Mouse (Mus musculus): ENCODE measurements around the gene Arhgef12. TPM values are rescaled to one million over a fixed set of nuclear protein-coding genes. Genes with fewer than 3 reads are reported as not detected.
"Not testable (repeated sequence)": the region's sequence is repeated elsewhere in the genome, so short reads cannot be mapped to it uniquely, and the experiment has no call there.

Arhgef12 gene
- total RNA-seq, 1 experiment from 2014 or later: 6.4 TPM

DNA sequence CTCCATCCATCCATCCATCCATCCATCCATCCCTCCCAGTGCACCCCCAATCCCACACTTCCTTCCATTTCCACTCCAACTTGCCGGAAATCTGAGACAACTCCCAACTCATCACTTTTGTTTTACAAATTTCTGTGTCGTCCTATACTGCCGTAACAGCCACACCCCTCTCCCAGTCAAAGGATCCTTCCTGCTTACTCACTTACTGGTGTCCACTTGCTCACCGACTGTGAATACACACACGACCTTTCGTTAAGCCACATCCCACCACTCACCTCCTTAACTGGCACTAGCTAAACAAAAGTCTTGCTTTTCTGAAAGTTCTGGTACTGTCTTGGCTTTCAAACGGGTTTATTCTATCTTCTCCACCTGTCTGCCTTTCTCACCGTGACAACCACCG is 87.4 kb downstream of the Arhgef12 start:
- no peak for ATAC-seq (ENCODE audit: extremely low read depth, insufficient number of reproducible peaks, low FRiP score, poor library complexity, severe bottlenecking)

DNA sequence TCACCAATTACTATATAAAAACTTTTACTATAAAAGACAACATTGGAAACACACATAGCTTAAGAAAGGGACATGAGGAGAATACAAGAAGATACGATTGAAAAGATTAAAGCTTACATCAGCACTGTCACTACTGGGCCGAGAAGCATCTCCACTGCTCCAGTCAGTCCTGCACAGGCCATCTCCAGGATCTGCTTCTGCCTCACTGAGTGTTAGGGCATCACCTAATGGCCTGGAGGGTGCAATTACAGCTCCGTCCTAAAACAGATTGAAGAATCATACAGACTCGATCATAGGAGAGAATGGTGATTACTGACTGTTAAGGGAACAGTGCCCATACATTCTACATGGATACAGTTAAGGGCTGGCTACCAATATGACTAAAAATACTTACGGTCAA is 91.3 kb downstream of the Arhgef12 start:
- no peak for ATAC-seq (ENCODE audit: extremely low read depth, insufficient number of reproducible peaks, low FRiP score, poor library complexity, severe bottlenecking)

DNA sequence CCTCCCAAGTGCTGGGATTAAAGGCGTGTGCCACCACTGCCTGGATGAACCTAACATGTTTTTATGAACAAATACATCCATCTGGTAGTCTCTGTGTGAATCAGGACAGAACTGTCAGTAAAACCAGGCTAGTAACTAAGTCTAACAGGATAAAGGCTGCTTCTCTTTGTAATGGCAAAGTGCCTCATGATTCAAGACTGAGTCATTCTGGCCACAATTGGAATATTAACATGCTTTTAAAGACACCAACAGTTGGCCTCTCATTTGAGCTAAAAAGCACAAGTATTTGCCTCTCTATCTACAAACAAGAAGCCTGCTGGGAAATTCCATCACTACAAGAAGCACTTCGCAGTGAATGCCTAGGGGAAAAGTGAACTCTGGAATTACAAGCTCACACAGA is 91.7 kb downstream of the Arhgef12 start:
- no peak for ATAC-seq (ENCODE audit: extremely low read depth, insufficient number of reproducible peaks, low FRiP score, poor library complexity, severe bottlenecking)

DNA sequence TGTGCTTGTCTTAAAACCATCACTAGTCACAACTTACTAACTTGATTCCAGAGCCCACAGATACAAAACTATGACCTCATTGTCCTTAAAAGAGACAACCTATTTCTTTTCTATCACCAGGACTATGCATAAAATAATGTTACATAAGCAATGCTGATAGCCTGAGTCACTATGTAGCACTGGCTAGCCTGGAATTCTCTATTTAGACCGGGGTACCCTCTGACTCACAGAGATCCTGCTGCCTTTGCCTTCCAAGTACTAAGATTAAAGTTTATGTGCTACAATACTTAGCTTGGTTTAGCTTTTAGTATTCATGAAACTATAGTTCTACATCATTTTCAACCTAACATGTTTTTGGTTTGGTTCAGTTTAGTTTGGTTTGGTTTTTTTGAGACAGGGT is 92.2 kb downstream of the Arhgef12 start:
- ATAC-seq (ENCODE audit: extremely low read depth, insufficient number of reproducible peaks, low FRiP score, poor library complexity, severe bottlenecking): no peak

DNA sequence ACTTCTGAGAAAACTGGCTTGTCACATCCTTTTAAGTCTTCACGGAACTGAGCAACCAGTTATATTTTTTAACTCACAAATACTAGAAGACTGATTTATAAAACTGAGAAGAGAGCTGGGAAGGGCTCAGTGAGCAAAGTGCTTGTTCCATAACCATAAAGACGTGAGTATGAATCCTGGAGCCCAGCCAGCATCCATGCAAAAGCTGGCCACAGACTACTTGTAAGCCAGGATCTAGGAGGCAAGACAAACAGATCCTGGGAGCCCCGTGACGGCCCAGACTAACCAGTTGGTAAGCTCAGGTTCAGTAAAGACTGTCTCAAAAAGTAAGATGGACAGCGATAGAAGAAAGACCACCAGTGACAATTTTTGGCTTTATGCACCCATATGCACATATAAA is 94.5 kb downstream of the Arhgef12 start:
- no peak for ATAC-seq (ENCODE audit: extremely low read depth, insufficient number of reproducible peaks, low FRiP score, poor library complexity, severe bottlenecking)

DNA sequence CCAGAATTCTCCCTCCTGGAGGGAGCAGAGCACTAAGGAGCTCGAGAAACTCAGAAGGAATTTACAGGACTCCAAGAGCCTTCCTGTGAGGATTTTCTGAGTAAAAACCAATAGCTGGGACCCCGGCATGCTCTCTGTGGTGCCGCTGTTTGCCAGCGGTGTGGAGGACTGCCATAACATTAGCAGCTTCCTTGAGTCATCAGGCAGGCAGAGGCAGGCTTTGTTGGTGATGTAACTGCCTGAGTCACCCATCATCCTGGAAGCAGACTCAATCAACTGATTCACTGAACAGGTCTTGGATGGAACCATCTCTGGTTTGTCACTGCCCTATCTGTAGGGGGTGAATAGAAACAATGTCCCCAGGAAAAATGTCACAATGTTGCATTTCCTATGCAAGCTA is 96.0 kb downstream of the Arhgef12 start:
- no peak for ATAC-seq (ENCODE audit: extremely low read depth, insufficient number of reproducible peaks, low FRiP score, poor library complexity, severe bottlenecking)

DNA sequence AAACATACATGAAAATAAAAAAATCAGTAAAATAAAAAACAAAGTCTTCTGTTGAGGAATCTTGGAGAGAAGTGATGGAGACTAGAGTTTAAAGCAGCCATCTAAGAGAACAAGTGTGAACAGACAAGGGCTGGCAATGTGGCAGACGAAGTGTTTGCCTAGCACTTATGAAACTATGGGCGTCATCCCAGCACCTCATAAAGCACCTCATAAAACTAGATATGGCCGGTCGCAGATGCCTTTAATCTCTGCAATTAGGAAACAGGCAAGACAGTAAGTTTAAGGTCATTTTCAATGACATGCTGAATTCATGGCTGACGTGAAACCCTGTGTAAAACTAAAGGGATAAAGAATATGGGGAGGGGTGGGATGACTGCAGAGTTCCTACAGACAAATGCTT is 103.2 kb downstream of the Arhgef12 start:
- no peak for ATAC-seq (ENCODE audit: extremely low read depth, insufficient number of reproducible peaks, low FRiP score, poor library complexity, severe bottlenecking)

DNA sequence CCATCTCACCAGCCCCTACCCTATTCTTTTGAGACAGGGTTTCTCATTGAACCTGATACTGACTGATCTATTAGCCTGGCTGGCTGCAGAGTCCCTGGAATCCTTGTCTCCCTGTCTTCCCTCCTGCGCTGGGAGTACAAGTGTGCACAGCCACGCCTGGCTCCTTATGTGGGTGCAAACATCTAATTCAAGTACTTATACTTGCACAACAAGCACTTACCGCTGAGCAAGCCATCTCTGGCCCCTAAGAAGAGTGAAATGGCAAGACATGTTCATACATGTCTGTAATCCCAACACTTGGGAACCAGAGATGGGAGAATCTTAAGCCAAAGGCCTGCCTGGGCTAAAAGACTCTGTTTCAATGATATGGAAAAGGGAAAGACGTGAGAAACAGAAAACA is 104.0 kb downstream of the Arhgef12 start:
- no peak for ATAC-seq (ENCODE audit: extremely low read depth, insufficient number of reproducible peaks, low FRiP score, poor library complexity, severe bottlenecking)

DNA sequence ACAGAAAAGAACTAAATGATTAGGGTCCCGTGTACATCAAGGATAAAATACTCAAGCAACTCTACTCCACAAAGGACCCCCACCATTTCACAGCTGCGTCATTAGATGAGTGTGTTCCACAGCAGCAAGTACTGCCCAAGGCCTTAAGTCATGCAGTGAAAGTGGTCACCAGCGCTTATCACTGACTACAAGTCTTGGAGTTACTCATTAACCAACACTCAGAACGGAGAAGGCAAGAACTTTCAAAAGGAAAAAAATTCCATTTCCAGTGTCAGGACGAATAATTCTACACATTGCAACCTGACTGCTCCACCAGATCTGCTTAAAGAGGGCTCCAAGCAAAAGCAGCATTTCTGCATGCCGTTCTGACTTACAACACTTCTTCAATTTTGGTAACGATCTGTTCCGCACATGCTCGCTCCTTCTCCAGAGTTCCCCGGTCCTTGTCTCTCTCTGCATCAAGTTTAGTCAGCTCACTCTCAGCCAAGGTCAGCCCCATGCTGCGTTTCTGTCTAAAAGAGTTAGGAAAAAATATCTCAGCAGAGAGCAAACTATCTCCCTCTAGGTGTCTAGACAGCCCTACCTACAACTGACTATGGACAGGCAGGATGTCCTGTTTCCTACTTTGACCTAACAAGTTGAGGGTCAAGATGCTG is 106.3 kb downstream of the Arhgef12 start:
- ATAC-seq (ENCODE audit: extremely low read depth, insufficient number of reproducible peaks, low FRiP score, poor library complexity, severe bottlenecking): no peak

DNA sequence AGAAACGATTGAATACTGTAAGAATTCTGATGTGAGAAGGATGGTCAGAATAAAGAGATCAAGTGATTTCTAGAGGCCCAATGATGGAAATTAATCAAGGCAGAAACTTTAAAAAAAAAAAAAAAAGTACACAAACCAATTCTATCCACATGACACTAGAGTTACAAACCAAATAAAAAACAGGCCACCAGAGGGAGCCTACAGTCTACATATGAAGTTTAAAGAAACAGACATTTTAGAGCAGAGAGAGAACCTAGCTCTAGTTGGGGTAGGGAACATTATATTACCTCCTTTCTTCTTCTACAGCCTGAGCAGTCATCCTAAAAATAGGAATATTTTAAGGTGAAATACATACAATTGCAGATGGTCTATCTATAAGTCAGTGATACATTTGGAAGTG is 107.0 kb downstream of the Arhgef12 start:
- ATAC-seq (ENCODE audit: extremely low read depth, insufficient number of reproducible peaks, low FRiP score, poor library complexity, severe bottlenecking): no peak

DNA sequence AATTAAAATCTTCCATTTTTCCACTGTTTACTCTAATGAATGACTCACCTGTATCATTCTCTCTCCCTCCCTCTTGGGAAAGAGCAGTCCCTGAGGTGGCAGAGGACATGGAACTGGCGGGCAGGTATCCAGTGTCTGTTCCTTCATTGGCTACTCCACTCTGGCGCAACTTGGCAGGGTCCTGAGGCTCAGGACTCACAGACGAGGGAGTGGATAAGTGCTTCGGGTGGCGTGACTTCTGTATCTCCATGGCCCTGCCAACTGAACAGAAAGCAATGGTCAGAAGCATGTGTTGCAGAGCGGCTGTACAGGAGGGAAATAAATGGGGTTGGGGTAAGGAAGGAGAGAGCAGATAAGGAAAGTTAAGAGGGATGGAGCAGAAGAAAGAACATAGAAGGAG is 109.5 kb downstream of the Arhgef12 start:
- ATAC-seq (ENCODE audit: extremely low read depth, insufficient number of reproducible peaks, low FRiP score, poor library complexity, severe bottlenecking): no peak

DNA sequence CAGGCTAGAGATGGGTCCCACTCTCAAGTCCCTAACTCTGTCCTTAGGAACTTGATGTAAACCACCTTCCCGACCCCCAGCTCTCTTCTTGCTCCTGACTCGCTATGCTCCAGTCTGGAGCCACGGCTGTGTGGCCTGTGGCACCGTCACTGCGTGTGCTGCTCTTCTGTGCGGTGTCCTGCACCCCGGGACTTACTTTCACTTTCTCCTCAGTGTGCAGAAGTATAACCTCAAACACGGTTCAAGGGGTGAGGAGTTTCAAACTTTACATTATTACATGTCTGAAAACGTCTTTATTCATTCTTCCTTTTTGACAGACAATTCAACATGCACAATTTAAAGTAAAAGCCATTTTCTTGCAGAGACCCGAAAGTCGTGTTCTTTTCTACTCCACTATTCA is 111.7 kb downstream of the Arhgef12 start:
- 0 out of 2 replicates have a peak, but pooled peaks have one; percentile 13 for ATAC-seq (ENCODE audit: extremely low read depth, insufficient number of reproducible peaks, low FRiP score, poor library complexity, severe bottlenecking)

DNA sequence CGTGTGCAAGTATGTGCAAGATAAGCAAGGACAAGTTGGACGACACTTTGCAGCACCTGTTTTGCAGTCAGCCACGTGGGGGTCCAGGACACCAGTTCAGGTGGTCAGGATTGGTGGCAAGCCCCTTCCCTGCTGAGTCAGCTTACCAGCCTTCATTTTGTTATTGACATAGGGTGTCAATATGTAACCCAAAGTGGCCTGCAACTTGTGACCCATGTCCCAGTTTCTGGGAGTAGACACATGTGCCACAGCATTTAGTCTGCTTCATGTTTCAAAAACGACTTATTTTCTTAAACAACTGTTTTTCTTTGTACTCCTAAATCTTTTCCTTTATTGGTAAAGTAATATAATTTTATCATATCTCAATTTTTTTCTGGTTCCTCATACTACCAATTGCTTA is 112.3 kb downstream of the Arhgef12 start:
- no peak for ATAC-seq (ENCODE audit: extremely low read depth, insufficient number of reproducible peaks, low FRiP score, poor library complexity, severe bottlenecking)

DNA sequence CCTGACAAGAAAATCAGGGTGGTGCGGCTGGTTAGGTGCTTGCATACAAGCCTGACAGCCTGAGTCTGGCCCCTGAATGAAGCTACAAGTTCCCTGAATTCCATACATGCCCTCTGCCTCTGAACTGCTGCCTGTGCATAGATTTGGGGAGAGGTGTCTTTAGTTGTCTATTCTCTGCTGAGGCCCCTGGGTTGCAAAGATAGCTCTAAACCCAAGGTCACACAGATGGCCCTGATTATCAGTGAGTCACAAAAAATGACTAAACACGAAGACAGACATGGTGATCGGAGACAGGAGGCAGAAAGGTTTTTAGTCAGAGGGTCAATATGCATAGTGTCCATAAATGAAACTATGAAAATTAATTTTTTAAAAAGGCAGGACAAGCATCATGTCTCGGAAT is 113.4 kb downstream of the Arhgef12 start:
- no peak for ATAC-seq (ENCODE audit: extremely low read depth, insufficient number of reproducible peaks, low FRiP score, poor library complexity, severe bottlenecking)

DNA sequence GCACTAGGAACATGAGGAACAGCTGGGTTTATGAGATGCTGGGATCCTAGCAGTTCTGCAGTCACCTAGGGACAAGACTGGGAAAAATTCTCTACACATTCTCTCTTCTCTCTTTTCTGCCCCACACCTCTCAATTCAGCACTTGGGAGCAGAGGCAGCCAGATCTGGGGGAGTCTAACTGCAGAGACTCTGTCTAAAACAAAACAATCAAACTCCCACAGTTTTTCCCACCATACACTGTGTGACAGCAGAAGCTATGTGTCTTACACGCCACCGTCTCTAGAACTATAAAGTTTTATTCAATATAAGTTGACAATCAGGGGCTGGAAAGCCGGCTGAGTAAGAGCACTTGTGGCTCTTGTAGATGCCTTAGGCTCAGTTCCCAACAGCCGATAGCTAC is 119.1 kb downstream of the Arhgef12 start:
- no peak for ATAC-seq (ENCODE audit: extremely low read depth, insufficient number of reproducible peaks, low FRiP score, poor library complexity, severe bottlenecking)

DNA sequence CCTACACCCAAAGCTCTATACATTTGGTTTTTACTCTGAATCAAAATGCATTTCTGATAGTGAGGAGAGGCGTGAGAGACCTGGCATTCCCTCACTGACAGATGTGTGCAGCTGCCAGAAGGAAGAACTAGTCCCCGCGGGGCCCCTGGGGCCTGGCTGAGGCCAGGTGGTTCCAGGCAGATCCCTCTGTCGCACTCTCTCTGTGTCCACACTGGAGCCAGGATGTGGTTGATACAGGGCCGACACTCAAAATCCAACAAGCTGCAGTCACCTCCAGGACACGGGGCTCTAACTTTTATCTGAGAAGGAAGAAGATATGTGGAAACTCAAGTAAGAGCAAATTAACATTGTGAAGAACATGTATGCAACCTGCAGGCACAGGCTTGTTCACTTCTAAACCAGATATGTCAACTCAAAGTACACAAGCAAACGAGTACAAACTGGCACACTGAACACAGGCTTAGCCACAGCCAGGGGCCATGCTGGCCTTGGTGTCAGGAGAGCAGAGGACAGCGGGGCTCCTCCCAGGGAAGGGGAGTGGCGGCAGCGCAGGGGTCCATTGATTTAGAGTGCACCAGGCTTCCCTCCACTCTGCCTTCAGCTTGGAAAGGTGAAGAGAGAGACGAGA is 138.0 kb downstream of the Arhgef12 start:
- ATAC-seq (ENCODE audit: extremely low read depth, insufficient number of reproducible peaks, low FRiP score, poor library complexity, severe bottlenecking): no peak

DNA sequence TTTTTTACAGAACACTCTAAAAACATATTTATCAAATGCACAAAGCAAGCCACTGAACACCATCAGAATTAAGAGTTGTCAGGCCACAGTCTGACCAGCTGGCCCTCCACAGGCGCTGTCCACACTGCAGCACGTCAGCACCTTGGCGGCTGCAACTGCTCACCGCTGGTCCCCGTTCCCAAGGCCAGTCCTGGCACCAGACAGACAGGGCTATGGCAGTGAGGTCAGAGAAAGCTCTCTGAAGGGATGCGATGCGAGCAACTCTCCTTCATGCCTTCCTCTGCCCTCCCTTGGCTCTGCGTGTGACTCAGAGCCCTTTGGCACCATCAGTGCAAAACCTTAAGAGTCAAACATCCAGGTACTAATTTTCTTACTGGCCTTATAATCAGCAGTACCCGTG is 139.3 kb downstream of the Arhgef12 start:
- no peak for ATAC-seq (ENCODE audit: extremely low read depth, insufficient number of reproducible peaks, low FRiP score, poor library complexity, severe bottlenecking)

DNA sequence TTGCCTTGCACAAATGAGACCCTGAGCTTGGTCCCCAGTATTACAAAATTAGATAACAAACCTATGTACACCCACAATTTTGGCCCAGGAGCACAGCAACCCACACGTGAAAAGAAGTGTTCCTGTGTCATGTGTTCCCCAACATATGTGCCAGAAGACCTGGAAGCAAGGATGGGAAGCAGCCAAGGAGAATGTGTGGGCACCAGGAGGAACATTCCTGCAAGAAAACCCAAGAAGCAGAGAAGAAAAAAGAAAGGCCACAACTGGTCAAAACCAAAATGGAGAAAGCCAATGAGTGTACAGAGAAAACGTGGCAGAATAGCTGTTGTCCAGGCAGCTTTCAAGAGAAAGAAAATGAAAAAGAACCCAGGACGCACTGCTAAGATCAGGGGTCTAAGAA is 142.2 kb downstream of the Arhgef12 start:
- not testable (repeated sequence) for ATAC-seq (ENCODE audit: extremely low read depth, insufficient number of reproducible peaks, low FRiP score, poor library complexity, severe bottlenecking)

DNA sequence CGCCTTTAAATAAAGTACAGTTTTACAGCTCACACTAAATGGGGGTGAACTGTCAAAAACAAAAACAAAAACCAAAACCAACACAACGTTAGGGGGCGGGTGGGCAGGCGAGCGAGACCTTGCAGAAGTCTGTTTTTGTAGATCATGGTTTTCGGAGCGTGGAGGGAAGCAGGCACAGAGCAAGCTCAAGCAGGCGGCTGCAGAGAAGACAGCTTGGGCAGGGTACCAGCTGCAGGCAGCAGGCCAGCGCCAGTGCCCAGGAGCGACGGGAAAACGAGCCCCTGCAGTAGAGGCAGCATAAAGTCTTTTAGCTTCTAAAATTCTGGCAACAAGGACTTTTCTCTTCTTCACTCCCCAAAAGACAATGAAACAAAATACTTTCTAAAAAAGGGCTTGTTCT is 142.7 kb downstream of the Arhgef12 start:
- ATAC-seq (ENCODE audit: extremely low read depth, insufficient number of reproducible peaks, low FRiP score, poor library complexity, severe bottlenecking): no peak

DNA sequence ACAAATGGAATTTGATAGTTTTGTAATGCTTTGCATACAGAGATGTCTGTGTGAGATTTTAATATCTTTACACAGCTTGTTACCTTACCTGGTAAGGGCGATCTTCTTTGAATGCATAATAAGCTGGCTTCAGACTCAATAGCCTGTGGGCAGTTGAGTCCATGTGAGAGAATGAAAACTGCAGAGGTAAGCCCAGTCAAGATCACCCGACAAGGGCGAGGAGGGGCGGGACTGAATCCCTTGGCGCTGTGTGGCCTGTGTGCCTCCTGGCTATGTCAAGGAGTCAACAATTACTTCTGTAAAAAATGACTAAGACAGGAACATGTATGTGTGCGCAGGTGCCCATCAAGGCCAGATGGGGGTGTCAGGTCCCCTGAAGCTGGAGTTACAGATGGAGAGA is 144.5 kb downstream of the Arhgef12 start:
- no peak for ATAC-seq (ENCODE audit: extremely low read depth, insufficient number of reproducible peaks, low FRiP score, poor library complexity, severe bottlenecking)

DNA sequence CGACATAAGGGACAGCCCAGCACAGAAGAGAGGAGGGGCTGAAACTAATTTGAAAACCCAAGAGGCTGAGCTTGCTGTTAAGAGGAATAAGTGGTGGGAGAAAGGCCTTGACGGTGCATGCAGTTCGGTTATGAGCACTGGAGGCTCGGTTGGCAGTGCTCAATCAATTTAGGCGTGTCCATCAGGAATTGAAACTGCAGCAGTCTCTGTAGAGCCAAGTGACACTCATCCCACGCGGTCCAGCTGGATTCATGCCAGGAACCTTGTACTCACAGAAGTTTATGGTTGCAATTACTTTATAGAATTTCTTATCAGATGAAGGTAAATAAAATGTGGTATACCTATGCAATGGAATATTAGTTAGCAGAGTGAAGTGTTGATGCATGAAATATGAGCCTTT is 148.6 kb downstream of the Arhgef12 start:
- ATAC-seq (ENCODE audit: extremely low read depth, insufficient number of reproducible peaks, low FRiP score, poor library complexity, severe bottlenecking): no peak
